Comparison of ENCODE assay signal across 10 mouse cellular contexts in genomic region chr5:134959114-134959513, GRCm38 (mm10). TPM values are rescaled to one million over a fixed set of nuclear protein-coding genes. Genes with fewer than 3 reads are reported as not detected.
A peak's percentile ranks its signal among the peaks of the same experiment; 100 is the strongest.
DNase-seq lines count a peak whose midpoint lies in the region; ATAC-seq and TF ChIP-seq lines count a peak whose summit lies in the region.
"Had no signal": no experiment of that assay in that cellular context is flagged by ENCODE, and none has a peak within 500 bp of the region (broad histone marks: within the 10 kb centered on the region; RNA-seq: fewer than 3 reads in every experiment).

No protein-coding gene starts in this region.

- 61% methylated on average over 7 of the region's 7 CpGs for WGBS in kidney, embryonic 14.5 days
- WGBS in embryonic facial prominence, embryonic 15.5 days, result 71% methylated on average over 7 of the region's 7 CpGs
- WGBS in intestine, embryonic 16.5 days, result 55% methylated on average over 7 of the region's 7 CpGs

- ATAC-seq in kidney, embryonic 14.5 days (ENCODE audit: low FRiP score, low TSS enrichment), result 0 out of 2 replicates have a peak, but pooled peaks have one; percentile 12
- ATAC-seq in G1E (ENCODE audit: extremely low read depth, insufficient number of reproducible peaks, low FRiP score, poor library complexity, severe bottlenecking), result 0 out of 2 replicates have a peak, but pooled peaks have one; percentile 15
- peak; percentile 49; the same call in 1 of the 2 replicates for ATAC-seq in embryonic facial prominence, embryonic 15.5 days (ENCODE audit: insufficient number of reproducible peaks, low FRiP score, low TSS enrichment, low read depth)
- ATAC-seq in intestine, embryonic 16.5 days, result peak; percentile 92
- ATAC-seq: midbrain, embryonic 15.5 days had no signal

- no peak overlapping the region for H3K4me3 ChIP-seq in kidney, embryonic 14.5 days (ENCODE audit: low read length)
- no peak overlapping the region for H3K4me3 ChIP-seq in G1E (ENCODE audit: low read depth, low read length)
- no peak overlapping the region for H3K4me3 ChIP-seq in embryonic facial prominence, embryonic 15.5 days (replicated peaks)
- H3K4me3 ChIP-seq in intestine, embryonic 16.5 days (ENCODE audit: low read length), result no peak overlapping the region
- H3K4me3 ChIP-seq: midbrain, embryonic 15.5 days had no signal

- TF ChIP-seq CTCF in G1E (IDR thresholded peaks at IDR 0.05; ENCODE audit: low read depth, low read length), result no peak

- H3K27ac ChIP-seq in kidney, embryonic 14.5 days (ENCODE audit: low read depth, low read length), result no peak overlapping the region
- H3K27ac ChIP-seq in embryonic facial prominence, embryonic 15.5 days (replicated peaks), result no peak overlapping the region
- peak overlapping the region; percentile 58 for H3K27ac ChIP-seq in intestine, embryonic 16.5 days (ENCODE audit: low read length)
- H3K27ac ChIP-seq: midbrain, embryonic 15.5 days had no signal

- no peaks in the 10 kb centered on the region for H3K36me3 ChIP-seq in kidney, embryonic 14.5 days (ENCODE audit: control insufficient read depth, insufficient read depth, low read length)
- H3K36me3 ChIP-seq in G1E (replicated peaks), result no peaks in the 10 kb centered on the region
- H3K36me3 ChIP-seq in embryonic facial prominence, embryonic 15.5 days, result no peaks in the 10 kb centered on the region
- no peaks in the 10 kb centered on the region for H3K36me3 ChIP-seq in intestine, embryonic 16.5 days (ENCODE audit: control insufficient read depth, insufficient read depth, low read length)
- H3K36me3 ChIP-seq: midbrain, embryonic 15.5 days had no signal

- no peaks in the 10 kb centered on the region for H3K4me1 ChIP-seq in kidney, embryonic 14.5 days (ENCODE audit: control insufficient read depth, insufficient read depth, low read length)
- H3K4me1 ChIP-seq in G1E (ENCODE audit: insufficient read depth, low read depth, low read length), result peaks cover 25% of the 10 kb centered on the region
- H3K4me1 ChIP-seq in embryonic facial prominence, embryonic 15.5 days, result peaks cover 8% of the 10 kb centered on the region
- peaks cover 10% of the 10 kb centered on the region for H3K4me1 ChIP-seq in intestine, embryonic 16.5 days (ENCODE audit: control insufficient read depth, insufficient read depth, low read length)
- H3K4me1 ChIP-seq: midbrain, embryonic 15.5 days had no signal

- no peaks in the 10 kb centered on the region for H3K9me3 ChIP-seq in kidney, embryonic 14.5 days (ENCODE audit: control insufficient read depth, low read length)
- no peaks in the 10 kb centered on the region for H3K9me3 ChIP-seq in G1E (replicated peaks)
- H3K9me3 ChIP-seq in embryonic facial prominence, embryonic 15.5 days (replicated peaks), result no peaks in the 10 kb centered on the region
- H3K9me3 ChIP-seq in intestine, embryonic 16.5 days (ENCODE audit: control insufficient read depth, low read length), result no peaks in the 10 kb centered on the region
- H3K9me3 ChIP-seq: midbrain, embryonic 15.5 days had no signal

- H3K9ac ChIP-seq in kidney, embryonic 14.5 days (ENCODE audit: low read depth, low read length), result no peak overlapping the region
- H3K9ac ChIP-seq in embryonic facial prominence, embryonic 15.5 days, result no peak overlapping the region
- no peak overlapping the region for H3K9ac ChIP-seq in intestine, embryonic 16.5 days (ENCODE audit: low read depth, low read length)
- H3K9ac ChIP-seq: midbrain, embryonic 15.5 days had no signal

- no peaks in the 10 kb centered on the region for H3K27me3 ChIP-seq in kidney, embryonic 14.5 days (ENCODE audit: control insufficient read depth, insufficient read depth, low read length)
- peaks cover 22% of the 10 kb centered on the region for H3K27me3 ChIP-seq in G1E (ENCODE audit: insufficient read depth, low read length)
- no peaks in the 10 kb centered on the region for H3K27me3 ChIP-seq in embryonic facial prominence, embryonic 15.5 days
- no peaks in the 10 kb centered on the region for H3K27me3 ChIP-seq in intestine, embryonic 16.5 days (replicated peaks; ENCODE audit: control insufficient read depth, insufficient read depth, low read length)
- H3K27me3 ChIP-seq: midbrain, embryonic 15.5 days had no signal

- no peak overlapping the region for H3K4me2 ChIP-seq in kidney, embryonic 14.5 days (replicated peaks; ENCODE audit: low read depth, low read length)
- H3K4me2 ChIP-seq in embryonic facial prominence, embryonic 15.5 days (replicated peaks), result no peak overlapping the region
- no peak overlapping the region for H3K4me2 ChIP-seq in intestine, embryonic 16.5 days (ENCODE audit: low read depth, low read length)
- H3K4me2 ChIP-seq: midbrain, embryonic 15.5 days had no signal

- no peak for DNase-seq in kidney, postnatal 4 days
- no peak for DNase-seq in G1E (ENCODE audit: low spot score)
- no peak for DNase-seq in embryo, embryonic 9.5 days (ENCODE audit: extremely low spot score)
- no peak for DNase-seq in urinary bladder, postnatal 10 days (ENCODE audit: low spot score)
- no peak for DNase-seq in retina, postnatal 1 day

RNA-seq across cellular contexts. Expression of gene Cldn4, which starts 12.4 kb away (rescaled TPM):
- polyA plus RNA-seq in kidney, embryonic 14.5 days (2014; fragmentation: Nextera tagmentation; extraction: Ambion mirVana), result 73.4 and 76.1 TPM in 2 replicates
- total RNA-seq in G1E (2014; fragmentation: Nextera tagmentation), result not detected in 2 replicates
- total RNA-seq in G1E (2017), result 0.06 and 0.22 TPM in 2 replicates
- polyA plus RNA-seq in G1E (2012), result not detected in 2 replicates
- polyA plus RNA-seq in embryonic facial prominence, embryonic 15.5 days (2015; fragmentation: Nextera tagmentation; extraction: Ambion mirVana), result 40.7 and 52.1 TPM in 2 replicates
- 48.7 and 54.2 TPM in 2 replicates for polyA plus RNA-seq in intestine, embryonic 16.5 days (2015; fragmentation: Nextera tagmentation; extraction: Ambion mirVana)
- total RNA-seq: gastrocnemius, postnatal 4 days had no signal
- polyA plus RNA-seq: midbrain, embryonic 15.5 days had no signal

RNA-seq across cellular contexts. Expression of gene Cldn3, which starts 26.9 kb away (rescaled TPM):
- 47.0 and 54.7 TPM in 2 replicates for polyA plus RNA-seq in kidney, embryonic 14.5 days (2014; fragmentation: Nextera tagmentation; extraction: Ambion mirVana)
- not detected in 2 replicates for total RNA-seq in G1E (2014; fragmentation: Nextera tagmentation)
- total RNA-seq in G1E (2017), result not detected in 2 replicates
- 0.87 and 0.98 TPM in 2 replicates for polyA plus RNA-seq in G1E (2012)
- 39.7 and 50.9 TPM in 2 replicates for polyA plus RNA-seq in embryonic facial prominence, embryonic 15.5 days (2015; fragmentation: Nextera tagmentation; extraction: Ambion mirVana)
- polyA plus RNA-seq in intestine, embryonic 16.5 days (2015; fragmentation: Nextera tagmentation; extraction: Ambion mirVana), result 187 and 217 TPM in 2 replicates

RNA-seq across cellular contexts. Expression of gene Mettl27, which starts 26.9 kb away (rescaled TPM):
- polyA plus RNA-seq in kidney, embryonic 14.5 days (2014; fragmentation: Nextera tagmentation; extraction: Ambion mirVana), result 19.4 and 26.6 TPM in 2 replicates
- 10.3 and 11.7 TPM in 2 replicates for total RNA-seq in G1E (2014; fragmentation: Nextera tagmentation)
- 4.8 and 6.6 TPM in 2 replicates for total RNA-seq in G1E (2017)
- 4.6 and 5.6 TPM in 2 replicates for polyA plus RNA-seq in G1E (2012)
- 20.1 and 20.4 TPM in 2 replicates for polyA plus RNA-seq in embryonic facial prominence, embryonic 15.5 days (2015; fragmentation: Nextera tagmentation; extraction: Ambion mirVana)
- polyA plus RNA-seq in intestine, embryonic 16.5 days (2015; fragmentation: Nextera tagmentation; extraction: Ambion mirVana), result 27.2 TPM in 2 replicates

RNA-seq across cellular contexts. Expression of gene Cldn13, which starts 43.8 kb away (rescaled TPM):
- 0.20 and 0.24 TPM in 2 replicates for polyA plus RNA-seq in kidney, embryonic 14.5 days (2014; fragmentation: Nextera tagmentation; extraction: Ambion mirVana)
- total RNA-seq in G1E (2014; fragmentation: Nextera tagmentation), result 41.2 TPM in 1 of 2 replicates, not detected in the other
- 1.9 and 2.3 TPM in 2 replicates for total RNA-seq in G1E (2017)
- not detected in 2 replicates for polyA plus RNA-seq in G1E (2012)
- polyA plus RNA-seq in embryonic facial prominence, embryonic 15.5 days (2015; fragmentation: Nextera tagmentation; extraction: Ambion mirVana), result 0.16 TPM in 1 of 2 replicates, not detected in the other
- polyA plus RNA-seq in intestine, embryonic 16.5 days (2015; fragmentation: Nextera tagmentation; extraction: Ambion mirVana), result 2.1 and 6.4 TPM in 2 replicates
- total RNA-seq: gastrocnemius, postnatal 4 days had no signal
- polyA plus RNA-seq: midbrain, embryonic 15.5 days had no signal

RNA-seq across cellular contexts. Expression of gene Abhd11, which starts 49.8 kb away (rescaled TPM):
- 73.5 and 78.9 TPM in 2 replicates for polyA plus RNA-seq in kidney, embryonic 14.5 days (2014; fragmentation: Nextera tagmentation; extraction: Ambion mirVana)
- total RNA-seq in G1E (2014; fragmentation: Nextera tagmentation) (21.7 and 36.1 TPM in 2 replicates), G1E (2017) (37.2 and 45.1 TPM in 2 replicates)
- polyA plus RNA-seq in G1E (2012), result 61.2 and 65.9 TPM in 2 replicates
- polyA plus RNA-seq in embryonic facial prominence, embryonic 15.5 days (2015; fragmentation: Nextera tagmentation; extraction: Ambion mirVana), result 66.0 and 68.9 TPM in 2 replicates
- 102 and 106 TPM in 2 replicates for polyA plus RNA-seq in intestine, embryonic 16.5 days (2015; fragmentation: Nextera tagmentation; extraction: Ambion mirVana)

Comparison
In these comparisons a context has a peak if more than half of its experiments do, and no peak if none do; other contexts are left out.
1. ATAC-seq: peak in every context shown above with its lines; median percentile 92 in intestine, embryonic 16.5 days; 49 in embryonic facial prominence, embryonic 15.5 days; 15 in G1E; 12 in kidney, embryonic 14.5 days.
2. RNA of gene Cldn4, which starts 12.4 kb away (polyA plus RNA-seq): 73.4 to 76.1 TPM in kidney, embryonic 14.5 days, 48.7 to 54.2 TPM in intestine, embryonic 16.5 days and 40.7 to 52.1 TPM in embryonic facial prominence, embryonic 15.5 days; not detected in G1E; every median in the first group is over 10 times any median in the second.
3. RNA of gene Cldn3, which starts 26.9 kb away (polyA plus RNA-seq): 187 to 217 TPM in intestine, embryonic 16.5 days, 47.0 to 54.7 TPM in kidney, embryonic 14.5 days and 39.7 to 50.9 TPM in embryonic facial prominence, embryonic 15.5 days; 0.87 to 0.98 TPM in G1E; every median in the first group is over 10 times any median in the second.